Mouse (Mus musculus): ENCODE measurements around the gene Plk5. TPM values are rescaled to one million over a fixed set of nuclear protein-coding genes. Genes with fewer than 3 reads are reported as not detected.

The Plk5 gene
- polyA plus RNA-seq, 1 experiment from 2014 or later = 6.4 TPM

- peak overlapping the region; percentile 93 for H3K9ac ChIP-seq
- ATAC-seq (ENCODE audit: low FRiP score, low read depth) = no peak
- H3K4me1 ChIP-seq (replicated peaks) = peaks cover 33% of the 10 kb centered on the region
- H3K9me3 ChIP-seq = no peaks in the 10 kb centered on the region
- peak overlapping the region; percentile 99 for H3K27ac ChIP-seq (replicated peaks)
- H3K4me2 ChIP-seq = peak overlapping the region; percentile 89
- peak overlapping the region; percentile 65 for H3K4me3 ChIP-seq
- WGBS = 36% methylated on average over 8 of the region's 8 CpGs
- peaks cover 45% of the 10 kb centered on the region for H3K36me3 ChIP-seq
- no peaks in the 10 kb centered on the region for H3K27me3 ChIP-seq
Observed at GRCm38 (mm10) chr10:80397524-80398173, 41.4 kb downstream of the Plk5 start.

DNA sequence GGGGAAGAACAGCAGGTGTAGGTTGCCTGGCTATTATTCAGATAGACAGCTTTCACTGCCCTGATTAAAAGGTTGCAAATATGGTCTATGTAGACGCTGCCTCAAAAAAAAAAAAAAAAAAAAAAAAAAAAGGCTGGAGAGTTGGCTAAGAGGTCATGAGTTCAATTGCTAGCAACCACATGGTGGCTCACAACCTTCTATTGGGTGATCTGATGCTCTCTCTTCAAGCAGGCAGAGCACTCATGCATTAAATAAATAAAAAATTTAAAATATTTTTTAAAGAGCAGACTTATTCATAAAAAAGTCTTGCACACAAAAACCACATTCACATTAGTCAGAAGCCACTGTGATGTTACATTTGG is 41.9 kb downstream of the Plk5 start:
- H3K9me3 ChIP-seq = no peaks in the 10 kb centered on the region
- peak overlapping the region; percentile 93 for H3K9ac ChIP-seq
- H3K27me3 ChIP-seq = no peaks in the 10 kb centered on the region
- peak overlapping the region; percentile 99 for H3K27ac ChIP-seq (replicated peaks)
- WGBS = 0% methylated on average over 1 of the region's 1 CpGs
- peaks cover 45% of the 10 kb centered on the region for H3K36me3 ChIP-seq
- ATAC-seq (ENCODE audit: low FRiP score, low read depth) = no peak
- H3K4me1 ChIP-seq (replicated peaks) = peaks cover 33% of the 10 kb centered on the region
- peak overlapping the region; percentile 65 for H3K4me3 ChIP-seq
- peak overlapping the region; percentile 89 for H3K4me2 ChIP-seq

GRCm38 (mm10) chr10:80398719-80399190 is 42.5 kb downstream of the Plk5 start:
- peak; percentile 79 for ATAC-seq (ENCODE audit: low FRiP score, low read depth)
- Histone ChIP-seq H3K27ac (replicated peaks) (peak overlapping the region; percentile 99), H3K27me3 (no peaks in the 10 kb centered on the region), H3K9me3 (no peaks in the 10 kb centered on the region), H3K4me2 (peak overlapping the region; percentile 89), H3K9ac (peak overlapping the region; percentile 93), H3K4me3 (peak overlapping the region; percentile 65), H3K4me1 (replicated peaks) (peaks cover 33% of the 10 kb centered on the region), H3K36me3 (peaks cover 45% of the 10 kb centered on the region)
- WGBS = under 1% methylated on average over 59 of the region's 59 CpGs

- Histone ChIP-seq H3K4me2 (peak within 1 kb of the TSS; percentile 89), H3K4me1 (replicated peaks) (peaks cover 33% of the 10 kb centered on the region)
- WGBS = under 1% methylated on average over 75 of the region's 82 CpGs
Observed at GRCm38 (mm10) chr10:80399191-80399972, 43.1 kb downstream of the Plk5 start, which contains the start of gene Mbd3. Gene Mbd3, minus strand, starts transcription at chr10:80399550.

GRCm38 (mm10) chr10:80399973-80400703 is 43.9 kb downstream of the Plk5 start:
- ATAC-seq (ENCODE audit: low FRiP score, low read depth) = no peak
- Histone ChIP-seq H3K4me3 (peak overlapping the region; percentile 65), H3K4me1 (replicated peaks) (peaks cover 39% of the 10 kb centered on the region), H3K27me3 (no peaks in the 10 kb centered on the region), H3K36me3 (peaks cover 33% of the 10 kb centered on the region), H3K9ac (peak overlapping the region; percentile 55), H3K9me3 (no peaks in the 10 kb centered on the region), H3K4me2 (peak overlapping the region; percentile 89), H3K27ac (replicated peaks) (peak overlapping the region; percentile 87)
- WGBS = 13% methylated on average over 17 of the region's 17 CpGs

More at GRCm38 (mm10) chr10:80399191-80399972, 43.1 kb downstream of the Plk5 start, which contains the start of gene Mbd3:
- Histone ChIP-seq H3K27me3 (no peaks in the 10 kb centered on the region), H3K9ac (peak within 1 kb of the TSS; percentile 93), H3K36me3 (peaks cover 41% of the 10 kb centered on the region), H3K4me3 (peak within 1 kb of the TSS; percentile 65), H3K27ac (replicated peaks) (peak within 1 kb of the TSS; percentile 99), H3K9me3 (no peaks in the 10 kb centered on the region)
- ATAC-seq (ENCODE audit: low FRiP score, low read depth) = peak; percentile 98

DNA sequence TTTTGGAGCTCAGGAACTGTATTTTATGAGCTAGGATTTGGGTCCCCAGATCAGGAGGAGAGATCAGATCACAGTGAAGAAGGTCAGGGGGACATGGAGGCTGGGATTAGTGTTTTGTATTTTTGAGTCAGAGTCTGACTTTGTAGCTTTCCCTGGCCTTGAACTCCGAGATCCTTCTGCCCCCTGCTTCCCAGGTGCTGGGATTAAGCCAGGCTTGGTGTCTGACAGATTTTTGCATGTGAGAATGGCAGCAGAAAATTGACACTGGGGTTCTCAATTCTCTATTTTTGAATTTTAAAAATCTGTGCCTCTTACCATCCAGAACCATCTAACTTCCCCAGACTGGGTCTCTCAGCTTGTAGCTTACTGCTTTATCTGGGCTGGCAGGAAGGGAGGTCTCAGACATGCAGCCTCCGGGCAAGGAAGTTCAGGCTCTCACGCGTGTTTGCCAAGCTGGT is 44.5 kb downstream of the Plk5 start:
- H3K27me3 ChIP-seq = no peaks in the 10 kb centered on the region
- ATAC-seq (ENCODE audit: low FRiP score, low read depth) = no peak
- peaks cover 27% of the 10 kb centered on the region for H3K36me3 ChIP-seq
- 87% methylated on average over 4 of the region's 4 CpGs for WGBS
- peak overlapping the region; percentile 89 for H3K4me2 ChIP-seq
- no peak overlapping the region for H3K4me3 ChIP-seq
- peak overlapping the region; percentile 55 for H3K9ac ChIP-seq
- no peaks in the 10 kb centered on the region for H3K9me3 ChIP-seq
- peaks cover 45% of the 10 kb centered on the region for H3K4me1 ChIP-seq (replicated peaks)
- H3K27ac ChIP-seq (replicated peaks) = peak overlapping the region; percentile 87; the same call in 1 of the 2 replicates

- no peak overlapping the region for H3K4me2 ChIP-seq
- H3K9ac ChIP-seq = no peak overlapping the region
- 93% methylated on average over 4 of the region's 4 CpGs for WGBS
- no peak for ATAC-seq (ENCODE audit: low FRiP score, low read depth)
- peaks cover 38% of the 10 kb centered on the region for H3K4me1 ChIP-seq (replicated peaks)
- H3K9me3 ChIP-seq = no peaks in the 10 kb centered on the region
- H3K27ac ChIP-seq (replicated peaks) = no peak overlapping the region
- no peak overlapping the region for H3K4me3 ChIP-seq
- H3K27me3 ChIP-seq = no peaks in the 10 kb centered on the region
- H3K36me3 ChIP-seq = peaks cover 27% of the 10 kb centered on the region
Observed at GRCm38 (mm10) chr10:80403044-80403692, 46.9 kb downstream of the Plk5 start.

GRCm38 (mm10) chr10:80405481-80406173 is 49.4 kb downstream of the Plk5 start:
- H3K27me3 ChIP-seq = no peaks in the 10 kb centered on the region
- no peak for ATAC-seq (ENCODE audit: low FRiP score, low read depth)
- peaks cover 30% of the 10 kb centered on the region for H3K4me1 ChIP-seq (replicated peaks)
- H3K9me3 ChIP-seq = no peaks in the 10 kb centered on the region
- H3K9ac ChIP-seq = peak overlapping the region; percentile 75
- peak overlapping the region; percentile 63 for H3K4me3 ChIP-seq
- peak overlapping the region; percentile 83 for H3K4me2 ChIP-seq
- H3K27ac ChIP-seq (replicated peaks) = peak overlapping the region; percentile 80; the same call in 1 of the 2 replicates
- peaks cover 35% of the 10 kb centered on the region for H3K36me3 ChIP-seq
- WGBS = 56% methylated on average over 10 of the region's 10 CpGs

DNA sequence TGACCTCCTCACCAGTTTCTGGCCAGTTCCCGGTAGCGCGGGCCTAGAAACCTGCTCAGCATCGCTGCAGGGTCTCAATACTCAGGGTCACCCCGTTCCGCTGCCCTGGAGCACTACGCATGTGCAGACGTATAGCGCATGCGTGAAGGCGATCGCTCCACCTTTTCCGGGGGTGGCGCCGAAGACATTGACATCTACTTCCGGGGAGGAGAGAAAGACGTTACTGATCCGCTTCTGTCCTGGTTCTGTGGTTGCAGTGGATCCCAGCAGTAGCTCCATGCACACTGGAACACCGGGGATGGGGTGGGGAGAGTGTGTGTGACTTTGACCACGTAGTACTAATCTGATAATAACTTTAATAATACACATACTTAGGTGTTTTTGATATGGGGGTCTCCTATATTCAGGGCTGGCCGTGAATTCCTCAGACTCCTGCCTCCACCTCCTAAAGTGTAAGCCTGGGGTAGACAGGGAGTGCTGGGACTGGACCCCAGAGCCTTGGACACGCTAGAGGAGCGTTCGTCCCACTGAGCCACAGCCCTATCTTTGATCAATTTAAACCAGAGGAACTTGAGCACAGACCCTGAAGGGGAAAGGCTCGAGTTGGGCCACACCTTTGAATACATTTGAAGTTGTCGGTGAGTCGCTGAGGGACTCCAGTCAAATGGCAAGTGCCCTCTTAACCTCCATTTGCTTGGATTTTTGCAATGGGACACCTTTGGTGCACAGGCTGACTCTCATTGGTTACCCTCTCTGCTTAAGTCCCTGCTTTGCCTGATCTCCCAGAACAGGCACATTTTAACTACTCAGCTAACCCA is 50.6 kb downstream of the Plk5 start, which contains the start of gene Uqcr11:
Gene Uqcr11, minus strand, starts transcription at position 147 of the 818 bp plus-strand sequence.
- WGBS = 2% methylated on average over 27 of the region's 27 CpGs
- peaks cover 25% of the 10 kb centered on the region for H3K4me1 ChIP-seq (replicated peaks)
- peak within 1 kb of the TSS; percentile 75 for H3K9ac ChIP-seq
- peak within 1 kb of the TSS; percentile 83 for H3K4me2 ChIP-seq
- peak within 1 kb of the TSS; percentile 63 for H3K4me3 ChIP-seq
- H3K27ac ChIP-seq (replicated peaks) = peak within 1 kb of the TSS; percentile 80
- H3K36me3 ChIP-seq = peaks cover 39% of the 10 kb centered on the region
- no peaks in the 10 kb centered on the region for H3K27me3 ChIP-seq
- ATAC-seq (ENCODE audit: low FRiP score, low read depth) = peak; percentile 88
- no peaks in the 10 kb centered on the region for H3K9me3 ChIP-seq

DNA sequence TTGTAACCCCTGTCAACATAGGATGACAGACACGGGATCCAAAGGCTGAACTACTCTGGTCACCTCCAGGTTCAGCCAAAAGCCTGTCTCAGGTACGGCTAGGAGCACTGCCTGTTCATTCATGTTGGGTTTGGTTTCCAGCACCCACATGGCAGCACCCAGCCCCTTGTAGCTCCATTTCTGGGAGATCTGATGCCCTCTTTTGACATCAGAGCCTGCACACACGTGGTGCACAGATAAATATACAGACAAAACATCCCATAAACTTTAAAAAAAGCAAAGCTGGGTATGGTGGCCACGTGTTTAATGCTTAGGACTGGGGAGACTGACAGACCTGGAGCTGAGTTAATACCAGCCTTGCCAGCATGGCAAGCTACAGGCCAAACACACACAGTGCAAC is 51.7 kb downstream of the Plk5 start:
- WGBS = 53% methylated on average over 4 of the region's 4 CpGs
- H3K27me3 ChIP-seq = no peaks in the 10 kb centered on the region
- H3K4me2 ChIP-seq = no peak overlapping the region
- ATAC-seq (ENCODE audit: low FRiP score, low read depth) = no peak
- H3K4me1 ChIP-seq (replicated peaks) = peaks cover 25% of the 10 kb centered on the region
- H3K9me3 ChIP-seq = no peaks in the 10 kb centered on the region
- H3K27ac ChIP-seq (replicated peaks) = no peak overlapping the region
- peaks cover 37% of the 10 kb centered on the region for H3K36me3 ChIP-seq
- no peak overlapping the region for H3K9ac ChIP-seq
- no peak overlapping the region for H3K4me3 ChIP-seq
